Mouse (Mus musculus): ENCODE data around the gene Zfp983. TPM values are rescaled to one million over a fixed set of nuclear protein-coding genes. Genes with fewer than 3 reads are reported as not detected.
"Not testable (repeated sequence)": the region's sequence is repeated elsewhere in the genome, so short reads cannot be mapped to it uniquely, and the experiment has no call there.

Gene Zfp983
- total RNA-seq (2017): 6.8 and 9.2 TPM in 2 replicates

DNA sequence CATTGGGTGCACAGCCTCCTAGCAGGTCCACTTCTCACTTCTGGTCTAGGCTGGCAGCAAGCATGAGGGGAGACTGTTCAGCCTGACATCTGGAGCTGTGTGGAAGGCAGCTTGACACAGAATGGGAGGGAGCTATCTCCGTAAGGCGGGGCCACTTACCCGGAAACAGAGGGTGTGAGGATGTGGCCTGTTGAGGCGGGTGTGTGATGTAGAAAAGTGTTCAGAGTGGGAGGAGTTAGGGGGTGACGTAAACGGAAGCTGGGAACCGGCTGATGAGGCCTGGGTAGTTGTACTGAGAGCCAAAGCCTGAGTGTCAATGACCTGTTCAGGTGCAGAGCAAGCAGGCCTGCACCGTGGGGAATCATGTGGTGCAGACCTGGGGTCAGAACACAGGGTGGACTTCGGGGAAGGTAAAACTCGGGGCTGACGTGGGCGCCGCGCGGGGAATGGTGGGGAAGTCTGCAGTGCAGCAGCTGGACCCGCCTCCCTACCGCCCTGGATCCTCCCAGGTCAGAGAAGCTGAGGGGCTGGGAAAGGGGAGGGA, at the start of gene Zfp983:
Gene Zfp983 (plus strand): TSS at position 261 of the 544 bp plus-strand sequence.
- peak; percentile 99 for ATAC-seq (ENCODE audit: extremely low read depth, insufficient number of reproducible peaks, low FRiP score, poor library complexity, severe bottlenecking)

DNA sequence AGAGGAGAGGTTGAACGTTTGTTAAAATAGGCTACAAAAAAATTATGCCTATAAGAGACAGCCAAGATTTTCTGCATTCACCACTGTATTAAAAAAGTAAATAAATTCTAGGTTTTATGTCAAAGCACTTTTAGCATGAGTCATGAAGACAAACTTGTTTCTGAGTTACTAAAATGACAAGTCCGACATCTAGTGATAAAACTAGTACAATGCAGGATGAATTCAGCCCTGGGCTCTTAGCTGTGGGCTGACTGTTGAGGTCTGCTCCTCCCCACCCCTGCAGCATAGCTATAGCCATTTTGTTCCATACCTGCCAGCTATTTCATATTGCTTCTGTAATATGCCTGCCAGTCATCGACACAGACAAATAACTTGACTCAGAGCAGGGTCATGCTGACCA, 34.1 kb upstream of the Zfp983 start:
- ATAC-seq (ENCODE audit: extremely low read depth, insufficient number of reproducible peaks, low FRiP score, poor library complexity, severe bottlenecking): no peak

DNA sequence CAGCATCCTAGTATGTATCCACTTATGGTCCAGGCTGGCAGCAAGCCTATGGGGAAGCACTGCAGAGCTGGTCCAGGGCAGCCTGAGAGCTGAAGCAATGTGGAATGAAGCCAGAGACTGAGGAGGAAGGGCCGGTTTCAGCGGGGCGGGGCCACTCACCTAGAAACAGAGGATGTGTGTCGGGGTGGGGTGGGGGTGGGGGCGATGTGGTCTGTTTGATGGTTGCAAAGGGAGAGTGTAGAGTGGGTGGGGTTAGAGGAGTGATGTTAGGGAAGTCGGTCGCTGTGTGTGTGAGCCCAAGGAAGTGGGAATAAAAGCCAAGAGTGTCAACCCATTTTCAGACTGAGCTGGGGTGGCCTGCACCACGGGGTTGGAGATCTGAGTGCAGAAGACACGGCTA, 33.1 kb upstream of the Zfp983 start:
- ATAC-seq (ENCODE audit: extremely low read depth, insufficient number of reproducible peaks, low FRiP score, poor library complexity, severe bottlenecking): 0 out of 2 replicates have a peak, but pooled peaks have one; percentile 30

DNA sequence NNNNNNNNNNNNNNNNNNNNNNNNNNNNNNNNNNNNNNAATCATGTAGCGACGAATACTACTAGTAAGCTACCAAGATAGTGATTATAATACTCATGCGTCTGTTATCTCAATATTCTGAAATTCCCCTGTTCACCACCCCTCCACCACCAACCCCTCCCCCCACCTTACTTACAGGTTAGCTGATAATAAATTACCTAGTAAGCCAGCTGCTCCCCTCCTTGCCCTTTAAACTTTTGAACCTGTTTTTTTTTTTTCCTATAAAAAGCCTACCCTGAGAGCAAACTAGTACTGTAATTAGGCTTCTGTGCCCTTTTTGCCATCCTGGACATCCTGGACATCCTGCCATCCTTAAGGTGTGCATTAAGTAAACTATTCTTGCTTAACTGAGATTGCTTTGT, 26.8 kb upstream of the Zfp983 start:
- no peak for ATAC-seq (ENCODE audit: extremely low read depth, insufficient number of reproducible peaks, low FRiP score, poor library complexity, severe bottlenecking)

DNA sequence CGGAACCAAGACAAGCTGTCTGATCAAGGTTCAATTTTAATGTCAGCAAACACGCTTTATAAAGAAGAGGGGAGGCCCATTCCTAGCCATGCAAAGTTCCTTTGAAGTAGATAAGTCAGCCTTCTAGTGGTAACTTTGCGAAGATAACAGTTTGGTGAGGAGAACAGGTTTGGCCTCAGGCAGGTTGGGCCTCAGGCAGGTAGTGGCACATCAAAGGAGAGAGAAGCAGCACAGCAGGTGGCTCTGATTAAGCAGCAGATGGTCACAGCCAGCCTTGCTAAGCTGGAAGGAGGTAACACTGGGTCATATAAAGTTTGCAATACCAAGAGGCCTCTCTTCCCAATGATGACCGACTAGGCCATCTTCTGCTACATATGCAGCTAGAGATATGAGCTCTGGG, 14.7 kb upstream of the Zfp983 start:
- ATAC-seq (ENCODE audit: extremely low read depth, insufficient number of reproducible peaks, low FRiP score, poor library complexity, severe bottlenecking): not testable (repeated sequence)

DNA sequence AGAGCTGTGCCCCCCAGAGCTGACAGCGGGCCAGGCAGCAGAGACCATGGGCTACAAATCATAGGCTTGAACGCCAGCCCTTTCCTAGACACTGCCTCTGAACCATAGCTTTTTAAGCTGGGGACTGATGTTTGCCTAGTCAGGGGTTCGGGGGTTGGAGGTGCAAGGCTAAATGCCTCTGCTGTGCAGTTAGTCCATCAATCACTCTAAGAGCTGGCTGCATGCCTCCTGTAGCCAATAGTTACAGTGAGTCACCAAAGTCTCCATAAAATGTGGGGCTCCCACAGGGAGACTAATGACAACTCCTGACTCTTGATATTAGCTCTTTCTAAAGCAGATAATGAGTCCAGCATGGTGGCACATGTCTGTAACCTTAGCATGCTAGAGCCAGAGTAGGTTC, 1.6 kb upstream of the Zfp983 start:
- no peak for ATAC-seq (ENCODE audit: extremely low read depth, insufficient number of reproducible peaks, low FRiP score, poor library complexity, severe bottlenecking)

DNA sequence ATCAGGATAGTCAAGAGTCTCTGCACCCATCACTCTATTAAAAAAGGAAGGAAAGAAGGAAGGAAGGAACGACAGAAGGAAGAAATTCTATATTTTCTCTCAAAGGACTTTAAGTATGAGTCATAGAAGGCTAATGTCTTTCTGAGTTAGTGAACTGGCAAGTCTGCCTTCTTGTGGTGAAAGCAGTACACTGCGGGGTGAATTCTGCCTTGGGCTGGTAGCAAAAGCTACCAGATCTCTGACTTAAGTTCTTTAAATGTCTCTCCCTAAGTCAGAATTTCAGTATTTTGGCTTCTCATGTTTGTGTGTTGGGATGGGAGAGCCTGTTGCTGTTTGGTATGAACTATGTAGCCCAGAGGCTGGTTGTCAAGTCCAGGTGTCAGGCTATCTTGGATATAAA, 488 bp upstream of the Zfp983 start:
- peak; percentile 58 for ATAC-seq (ENCODE audit: extremely low read depth, insufficient number of reproducible peaks, low FRiP score, poor library complexity, severe bottlenecking)

DNA sequence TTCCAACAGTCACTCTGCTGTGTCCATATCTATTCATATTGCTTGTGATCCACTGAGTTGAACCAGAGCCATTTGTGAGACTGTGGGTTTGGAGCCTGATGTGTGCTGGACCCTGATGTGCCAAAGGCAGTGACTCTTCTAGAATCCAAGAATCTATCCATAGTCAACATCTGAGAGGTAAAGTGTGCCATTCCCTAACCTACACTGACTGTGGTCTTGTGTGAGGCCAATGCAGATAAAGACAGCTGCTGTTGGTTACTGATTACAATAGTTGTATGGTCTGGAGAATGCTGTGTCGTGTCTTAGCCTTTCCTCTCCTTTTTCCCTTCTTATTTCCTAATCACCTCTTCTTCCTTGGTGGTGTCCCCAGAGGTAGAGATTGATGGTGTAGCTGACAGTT, 28.4 kb downstream of the Zfp983 start:
- not testable (repeated sequence) for ATAC-seq (ENCODE audit: extremely low read depth, insufficient number of reproducible peaks, low FRiP score, poor library complexity, severe bottlenecking)

DNA sequence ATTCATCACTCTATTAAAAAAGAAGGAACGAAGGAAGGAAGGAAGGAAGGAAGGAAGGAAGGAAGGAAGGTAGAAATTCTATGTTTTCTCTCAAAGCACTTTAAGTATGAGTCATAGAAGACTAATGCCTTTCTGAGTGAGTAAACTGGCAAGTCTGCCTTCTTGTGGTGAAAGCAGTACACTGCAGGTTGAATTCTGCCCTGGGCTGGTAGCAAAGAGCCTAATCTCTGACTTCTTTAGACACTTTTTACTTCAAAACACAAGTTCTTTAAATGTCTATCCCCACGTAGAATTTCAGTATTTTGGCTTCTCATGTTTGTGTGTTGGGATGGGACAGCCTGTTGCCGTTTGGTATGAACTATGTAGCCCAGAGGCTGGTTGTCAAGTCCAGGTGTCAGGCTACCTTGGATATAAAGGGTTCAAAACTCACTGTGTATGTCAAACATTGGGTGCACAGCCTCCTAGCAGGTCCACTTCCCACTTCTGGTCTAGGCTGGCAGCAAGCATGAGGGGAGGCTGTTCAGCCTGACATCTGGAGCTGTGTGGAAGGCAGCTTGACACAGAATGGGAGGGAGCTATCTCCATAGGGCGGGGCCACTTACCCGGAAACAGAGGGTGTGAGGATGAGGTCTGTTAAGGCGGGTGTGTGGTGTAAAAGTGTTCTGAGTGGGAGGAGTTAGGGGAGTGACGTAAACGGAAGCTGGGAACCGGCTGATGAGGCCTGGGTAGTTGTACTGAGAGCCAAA, 29.0 kb downstream of the Zfp983 start:
- peak; percentile 98 for ATAC-seq (ENCODE audit: extremely low read depth, insufficient number of reproducible peaks, low FRiP score, poor library complexity, severe bottlenecking)

DNA sequence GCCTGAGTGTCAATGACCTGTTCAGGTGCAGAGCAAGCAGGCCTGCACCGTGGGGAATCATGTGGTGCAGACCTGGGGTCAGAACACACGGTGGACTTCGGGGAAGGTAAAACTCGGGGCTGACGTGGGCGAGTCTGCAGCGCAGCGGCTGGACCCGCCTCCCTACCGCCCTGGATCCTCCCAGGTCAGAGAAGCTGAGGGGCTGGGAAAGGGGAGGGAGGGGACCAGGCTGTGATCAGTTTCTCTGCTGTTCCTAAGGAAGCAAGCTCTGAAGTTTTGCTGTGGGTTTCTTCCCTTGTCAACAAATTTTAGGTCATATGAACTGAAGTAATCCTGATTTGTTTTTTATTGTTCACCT, 29.6 kb downstream of the Zfp983 start:
- not testable (repeated sequence) for ATAC-seq (ENCODE audit: extremely low read depth, insufficient number of reproducible peaks, low FRiP score, poor library complexity, severe bottlenecking)

DNA sequence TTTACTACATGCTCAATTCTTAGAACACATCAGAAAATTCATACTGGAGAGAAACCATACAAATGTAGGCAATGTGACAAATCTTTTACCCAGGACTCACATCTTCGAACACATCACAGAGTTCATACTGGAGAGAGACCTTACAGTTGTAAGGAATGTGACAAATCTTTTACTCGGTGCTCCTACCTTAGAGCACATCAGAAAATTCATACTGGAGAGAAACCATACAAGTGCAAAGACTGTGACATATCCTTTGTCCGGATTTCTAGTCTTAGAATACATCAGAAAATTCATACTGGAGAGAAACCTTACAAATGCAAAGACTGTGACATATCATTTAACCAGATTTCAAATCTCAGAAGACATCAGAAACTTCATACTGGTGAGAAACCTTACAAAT, 41.1 kb downstream of the Zfp983 start, which contains the start of gene Gm10226:
Gene Gm10226 (plus strand): TSS at position 301 of the 400 bp plus-strand sequence.
- ATAC-seq (ENCODE audit: extremely low read depth, insufficient number of reproducible peaks, low FRiP score, poor library complexity, severe bottlenecking): no peak

DNA sequence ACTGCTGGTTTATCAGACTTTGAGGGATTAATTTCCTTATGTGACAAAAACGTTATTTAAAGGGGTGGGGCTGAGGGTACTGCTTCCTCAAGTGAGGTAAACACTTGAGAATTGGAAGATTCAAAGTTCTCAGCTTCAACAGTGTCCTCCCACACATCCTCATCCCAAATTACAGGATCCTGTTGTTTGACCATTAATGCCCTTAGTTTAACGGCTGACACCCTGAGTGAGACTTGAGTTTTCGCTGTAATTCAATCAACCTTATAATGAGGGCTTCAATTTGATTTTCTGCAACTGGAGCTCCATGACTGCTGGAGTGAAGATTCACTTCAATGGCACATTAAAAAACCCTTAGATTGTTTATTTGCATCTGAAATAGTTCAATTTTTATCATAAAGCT, 42.9 kb downstream of the Zfp983 start:
- no peak for ATAC-seq (ENCODE audit: extremely low read depth, insufficient number of reproducible peaks, low FRiP score, poor library complexity, severe bottlenecking)

DNA sequence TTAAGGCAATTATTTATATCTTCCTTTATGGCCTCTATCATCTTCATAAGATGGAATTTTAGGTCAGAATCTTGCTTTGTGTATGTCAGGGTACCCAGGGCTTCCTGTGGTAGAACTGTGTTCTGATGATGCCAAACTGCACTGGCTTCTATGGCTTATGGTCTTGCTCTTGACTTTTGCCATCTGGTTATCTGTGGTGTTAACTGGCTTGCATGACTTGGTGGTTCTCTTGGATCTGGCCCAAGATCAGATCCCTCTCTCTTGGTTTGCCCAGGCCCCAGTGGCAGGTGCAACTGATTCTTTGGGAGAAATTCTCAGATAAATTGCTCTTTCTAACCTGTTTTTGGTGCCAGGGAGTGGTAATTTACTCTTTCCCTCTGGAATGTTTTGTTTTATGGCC, 45.6 kb downstream of the Zfp983 start:
- no peak for ATAC-seq (ENCODE audit: extremely low read depth, insufficient number of reproducible peaks, low FRiP score, poor library complexity, severe bottlenecking)

DNA sequence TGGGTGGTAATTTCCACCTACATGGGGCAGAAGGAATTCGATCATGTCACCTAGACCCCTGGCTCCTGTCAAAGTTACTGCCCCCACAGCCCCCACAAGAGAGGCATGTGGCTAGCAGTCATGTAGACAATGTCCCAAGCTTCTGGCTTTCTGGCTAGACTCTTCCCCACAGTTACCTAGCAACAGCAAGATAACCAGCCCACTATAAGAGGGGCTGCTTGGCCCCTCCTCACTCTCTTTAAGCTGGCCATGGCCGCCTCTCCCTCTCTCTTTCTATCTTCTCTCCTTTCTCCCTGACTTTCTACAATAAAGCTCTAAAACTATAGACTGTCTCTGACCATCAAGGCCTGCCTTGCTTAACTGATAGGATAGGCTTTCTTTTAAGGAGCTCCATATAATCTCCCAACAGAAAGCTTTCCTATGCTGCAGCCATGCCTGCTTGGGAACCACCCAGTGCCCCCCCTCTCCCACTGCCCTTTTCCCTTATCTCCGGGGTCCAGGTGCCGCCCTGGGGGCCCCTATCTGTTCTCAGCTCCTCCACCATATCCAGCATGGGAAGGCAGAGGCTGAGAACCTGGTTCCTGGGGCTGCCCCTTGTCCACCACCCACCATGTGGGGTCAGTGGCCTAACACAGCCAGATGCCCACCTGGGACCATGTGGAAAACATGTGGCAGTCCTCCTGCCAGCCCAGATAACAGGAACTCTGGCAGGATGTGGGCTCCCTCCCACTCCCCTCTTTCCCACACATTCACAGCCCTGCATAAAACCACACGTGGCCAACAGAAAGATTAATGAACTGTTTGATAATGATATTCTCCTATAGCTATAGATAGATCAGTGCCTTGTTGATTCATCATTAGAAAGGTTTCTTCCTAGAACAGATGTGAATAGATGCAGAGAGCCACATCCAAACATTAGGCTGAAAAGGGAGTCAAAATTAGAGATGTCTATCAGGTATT, 52.1 kb downstream of the Zfp983 start:
- no peak for ATAC-seq (ENCODE audit: extremely low read depth, insufficient number of reproducible peaks, low FRiP score, poor library complexity, severe bottlenecking)

DNA sequence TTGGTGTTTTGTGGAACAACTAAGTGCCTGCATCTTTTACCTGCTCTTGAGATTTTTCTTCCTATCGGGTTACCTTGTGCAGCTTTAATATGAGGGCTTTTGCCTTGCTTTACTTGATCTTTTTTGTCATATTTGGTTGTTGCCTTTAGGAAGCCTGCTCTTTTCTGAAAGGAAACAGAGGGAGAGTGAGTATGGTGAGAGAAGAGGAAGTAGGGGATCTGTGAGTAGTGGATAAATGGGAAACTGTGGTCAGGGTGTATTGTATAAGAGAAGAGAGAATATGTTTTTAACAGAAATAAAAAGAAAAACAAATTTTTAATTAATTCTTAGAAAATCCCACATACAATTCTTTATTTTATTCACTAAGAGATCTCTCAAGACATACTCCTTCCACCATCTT, 53.0 kb downstream of the Zfp983 start:
- no peak for ATAC-seq (ENCODE audit: extremely low read depth, insufficient number of reproducible peaks, low FRiP score, poor library complexity, severe bottlenecking)

DNA sequence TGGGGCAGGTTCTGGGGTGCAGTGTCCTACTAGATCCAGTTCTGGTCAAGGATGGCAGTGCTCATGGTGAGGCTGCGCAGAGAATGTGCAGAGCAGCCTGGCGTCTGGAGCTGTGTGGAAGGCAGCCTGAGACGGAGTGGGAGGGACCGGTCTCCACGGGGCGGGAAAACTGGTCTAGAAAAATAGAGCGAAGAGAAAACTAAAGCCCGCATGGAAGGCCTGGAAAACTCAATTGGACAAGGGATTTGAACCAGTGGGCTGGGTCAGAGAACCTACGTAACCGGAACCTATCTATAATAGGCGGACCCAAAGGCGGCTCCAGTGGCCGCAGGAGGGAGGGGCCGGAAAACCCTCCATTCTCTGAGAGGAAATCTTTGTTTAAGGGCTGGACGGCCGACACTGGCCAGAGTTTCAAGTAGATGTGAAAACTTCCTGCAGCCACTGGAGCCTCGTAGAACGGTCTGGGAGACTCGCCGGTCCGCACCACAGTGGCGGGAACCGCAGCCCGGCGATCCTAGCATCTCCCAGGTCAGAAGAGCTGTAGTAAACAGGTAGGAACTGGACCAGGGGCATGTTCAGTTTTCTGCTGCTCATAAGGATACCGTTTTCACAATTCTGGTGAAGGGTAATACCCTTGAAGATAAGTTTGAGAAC, 57.0 kb downstream of the Zfp983 start, which contains the start of gene Zfp760:
Gene Zfp760 (plus strand): TSS at position 399 of the 654 bp plus-strand sequence.
- peak; percentile 80 for ATAC-seq (ENCODE audit: extremely low read depth, insufficient number of reproducible peaks, low FRiP score, poor library complexity, severe bottlenecking)

DNA sequence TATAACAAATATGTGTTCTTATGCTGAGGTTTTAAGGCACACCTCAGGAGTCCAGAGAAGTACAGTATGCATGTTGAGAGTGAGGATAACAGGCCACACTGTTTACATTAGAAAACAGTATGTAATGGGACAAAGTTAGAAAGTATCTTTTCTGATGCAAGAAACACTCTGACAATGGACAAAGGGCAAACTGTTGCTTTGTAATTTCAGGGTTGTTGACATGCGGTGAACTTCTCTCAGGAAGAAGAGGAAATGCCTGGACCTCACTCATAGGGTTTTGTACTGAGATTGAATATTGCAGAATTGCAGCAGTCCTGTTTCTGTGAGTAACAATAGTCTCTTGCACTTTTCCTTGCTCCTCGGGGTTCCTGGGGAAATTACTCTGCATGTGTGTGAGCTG, 58.0 kb downstream of the Zfp983 start:
- ATAC-seq (ENCODE audit: extremely low read depth, insufficient number of reproducible peaks, low FRiP score, poor library complexity, severe bottlenecking): no peak

All from neutrophil, adult 5-6 weeks (primary cell).